Mouse (Mus musculus) ES-E14 (cell line): ENCODE measurements around the gene Doc2b. TPM values are rescaled to one million over a fixed set of nuclear protein-coding genes. Genes with fewer than 3 reads are reported as not detected.

Source experiments
- DNase-seq: peaks from one replicate; pipeline ENCODE4 v3.0.0-alpha.2; 2013; ENCODE audit warnings: low read depth, low spot score
- H3K27ac ChIP-seq: 2 replicates; pipeline ENCODE4 v1.5.1; 2012; ENCODE audit warnings: low read depth, mild to moderate bottlenecking, low read length, moderate library complexity, mixed read lengths; ENCODE audit not compliant: poor library complexity, insufficient read depth, severe bottlenecking
- H3K36me3 ChIP-seq: 2 replicates; pipeline ENCODE4 v1.6.1; 2012; ENCODE audit warnings: mild to moderate bottlenecking, low read length, moderate library complexity, mixed read lengths; ENCODE audit not compliant: control insufficient read depth, poor library complexity, insufficient read depth, severe bottlenecking
- H3K4me1 ChIP-seq, 2 experiments: fragments of 150-350 bp in 1 of 2; sonication (generic) in 1 of 2; 2 replicates each; pipeline ENCODE4 v1.6.1; 2012; ENCODE audit warnings: low read length in 2 of 2, mild to moderate bottlenecking in 1 of 2, mixed read lengths in 1 of 2; ENCODE audit not compliant: control insufficient read depth in 2 of 2, insufficient read depth in 2 of 2, poor library complexity in 1 of 2
- H3K4me3 ChIP-seq, 2 experiments: fragments of 150-350 bp in 1 of 2; sonication (generic) in 1 of 2; 2 replicates each; pipeline ENCODE4 v1.5.1; 2012; ENCODE audit warnings: low read length in 2 of 2, low read depth in 1 of 2, mild to moderate bottlenecking in 1 of 2, mixed read lengths in 1 of 2; ENCODE audit not compliant: insufficient read depth in 1 of 2, poor library complexity in 1 of 2, severe bottlenecking in 1 of 2
- H3K9ac ChIP-seq: 2 replicates; pipeline ENCODE4 v1.6.1; 2012; ENCODE audit warnings: low read depth, mild to moderate bottlenecking, low read length, mixed read lengths; ENCODE audit not compliant: poor library complexity, insufficient read depth, severe bottlenecking
- H3K9me3 ChIP-seq: fragments of 150-350 bp; sonication (generic); 2 replicates; pipeline ENCODE4 v1.6.1; 2012; ENCODE audit warnings: low read depth, mild to moderate bottlenecking, low read length; ENCODE audit not compliant: control insufficient read depth, insufficient read depth
- CHD2 ChIP-seq: IDR thresholded peaks from 2 replicates; pipeline ENCODE4 v1.6.1; 2014; ENCODE audit warnings: mild to moderate bottlenecking, low read depth, low read length, inconsistent platforms
- HCFC1 ChIP-seq: IDR thresholded peaks from 2 replicates; pipeline ENCODE4 v1.6.1; 2012; ENCODE audit warnings: low read length, inconsistent platforms, borderline replicate concordance; ENCODE audit not compliant: insufficient read depth
- MAFK ChIP-seq: IDR thresholded peaks from 2 replicates; pipeline ENCODE4 v1.6.1; 2014; ENCODE audit warnings: mild to moderate bottlenecking, low read depth, low read length, inconsistent platforms; ENCODE audit not compliant: insufficient read depth
- ZC3H11A ChIP-seq: IDR thresholded peaks from 2 replicates; pipeline ENCODE4 v1.6.1; 2012; ENCODE audit warnings: low read depth, mild to moderate bottlenecking, inconsistent platforms, low read length, borderline replicate concordance
- ZNF384 ChIP-seq: IDR thresholded peaks from 2 replicates; pipeline ENCODE4 v1.6.1; 2012; ENCODE audit warnings: low read depth, low read length, inconsistent platforms
- in situ Hi-C, 2 experiments: fragments of 600-800 bp; cut with MboI; formaldehyde crosslinking; loops; one replicate each; pipeline ENCODE4 v1.15.1; 2025; ENCODE audit warnings: low sequenced_read_pairs in 2 of 2, inconsistent platforms in 1 of 2; ENCODE audit not compliant: unreplicated experiment in 2 of 2
- total RNA-seq: library from RNA; depleted of rRNA; stranded (reverse); fragments of 300-350 nt; gene quantifications from 2 replicates; pipeline ENCODE4 v1.2.3, GENCODE M21; 2012; rRNA removed

The Doc2b gene
- 0.16 and 0.27 TPM in 2 replicates for total RNA-seq

DNA sequence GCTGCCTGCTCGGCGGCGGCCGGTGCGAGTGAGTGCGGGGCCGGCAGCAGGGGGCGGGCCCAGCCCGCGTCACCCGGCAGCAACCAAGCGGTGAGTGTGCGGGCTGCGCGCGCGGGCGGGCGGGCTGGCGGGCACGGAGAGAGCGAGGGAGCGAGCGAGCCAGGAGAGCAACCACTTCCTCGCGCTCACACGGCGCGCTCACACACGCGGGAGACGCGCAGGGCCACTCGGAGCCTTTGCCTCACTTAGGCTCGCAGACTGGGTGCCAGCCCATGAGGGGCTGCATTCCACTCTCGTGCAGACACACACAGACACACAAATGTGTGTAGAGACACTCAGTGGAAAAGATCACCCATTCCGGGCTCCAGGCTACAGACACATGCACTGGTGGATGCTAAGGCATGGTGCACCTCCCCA, at the start of gene Doc2b:
TSS of gene Doc2b (minus strand) at position 21 of the 417 bp plus-strand sequence.
- Histone ChIP-seq H3K9me3 (no peaks in the 10 kb centered on the region), H3K4me3 (peak within 1 kb of the TSS; percentile 59 to 66; a peak in 3 of 4 replicates), H3K9ac (peak within 1 kb of the TSS; percentile 62), H3K27ac (no peak within 1 kb of the TSS), H3K4me1 (peaks cover 0 to 9% of the 10 kb centered on the region in 2 experiments; a peak in 2 of 4 replicates), H3K36me3 (no peaks in the 10 kb centered on the region)
- in situ Hi-C loops, result no loop called here
- TF ChIP-seq MAFK (no peak), ZNF384 (no peak), CHD2 (no peak), ZC3H11A (no peak)
- DNase-seq, result no peak

GRCm38 (mm10) chr11:75842904-75843619, 47.2 kb upstream of the Doc2b start:
- no peak for TF ChIP-seq MAFK
- no peak for TF ChIP-seq CHD2
- TF ChIP-seq ZC3H11A, result no peak
- no peak for TF ChIP-seq HCFC1
- TF ChIP-seq ZNF384, result no peak
- H3K9me3 ChIP-seq, result no peaks in the 10 kb centered on the region
- no peak overlapping the region for H3K9ac ChIP-seq
- in situ Hi-C loops, result no loop called here
- no peak for DNase-seq
- H3K4me1 ChIP-seq, result peaks cover 0 to 10% of the 10 kb centered on the region in 2 experiments; a peak in 2 of 4 replicates
- no peak overlapping the region for H3K4me3 ChIP-seq
- H3K36me3 ChIP-seq, result no peaks in the 10 kb centered on the region
- H3K27ac ChIP-seq, result no peak overlapping the region

- H3K36me3 ChIP-seq, result no peaks in the 10 kb centered on the region
- TF ChIP-seq ZNF384 (no peak), MAFK (no peak), ZC3H11A (no peak), CHD2 (no peak), HCFC1 (no peak)
- H3K4me3 ChIP-seq, result no peak overlapping the region
- in situ Hi-C loops, result no loop called here
- DNase-seq, result no peak
- peaks cover 4 to 15% of the 10 kb centered on the region in 2 experiments; a peak in 2 of 4 replicates for H3K4me1 ChIP-seq
- no peak overlapping the region for H3K27ac ChIP-seq
- no peak overlapping the region for H3K9ac ChIP-seq
- no peaks in the 10 kb centered on the region for H3K9me3 ChIP-seq
These were observed 45.7 kb upstream of the Doc2b start for GRCm38 (mm10) chr11:75841503-75841902.

GRCm38 (mm10) chr11:75839536-75840430, 43.9 kb upstream of the Doc2b start:
- peaks cover 4 to 23% of the 10 kb centered on the region in 2 experiments; a peak in 2 of 4 replicates for H3K4me1 ChIP-seq
- no peak for DNase-seq
- no peak for TF ChIP-seq ZNF384
- H3K27ac ChIP-seq, result no peak overlapping the region
- in situ Hi-C loops, result no loop called here
- H3K36me3 ChIP-seq, result no peaks in the 10 kb centered on the region
- H3K9me3 ChIP-seq, result no peaks in the 10 kb centered on the region
- no peak overlapping the region for H3K4me3 ChIP-seq
- H3K9ac ChIP-seq, result no peak overlapping the region
